Mouse (Mus musculus) neutrophil, adult 5-6 weeks (primary cell): Measurements from ENCODE around the gene Sept12. TPM values are rescaled to one million over a fixed set of nuclear protein-coding genes. Genes with fewer than 3 reads are reported as not detected.

ENCODE experiments used
- ATAC-seq: fragments of 151-379, 151-347 bp; 2 replicates; pipeline ENCODE4 v1.8.0; 2017; ENCODE audit warnings: mild to moderate bottlenecking, moderate TSS enrichment; ENCODE audit not compliant: insufficient number of reproducible peaks, poor library complexity, low FRiP score, severe bottlenecking; ENCODE audit errors: extremely low read depth
- total RNA-seq: library from RNA; stranded (forward); fragments of 200-1000 nt; gene quantifications from 2 replicates; pipeline ENCODE4 v1.2.3, GENCODE M21; 2017

Sept12 gene
- total RNA-seq = not detected in 2 replicates

- ATAC-seq = no peak
These were observed at the start of gene Sept12 for GRCm38 (mm10) chr16:4997553-4997952. TSS of gene Sept12 (minus strand) at chr16:4997852.

- ATAC-seq = no peak
These were observed 47.7 kb upstream of the Sept12 start for GRCm38 (mm10) chr16:5045322-5045721.

- ATAC-seq = no peak
These were observed 39.1 kb upstream of the Sept12 start for GRCm38 (mm10) chr16:5036649-5037234.

- ATAC-seq = no peak
These were observed 37.9 kb upstream of the Sept12 start for GRCm38 (mm10) chr16:5035591-5035990.

- ATAC-seq = peak; percentile 79
These were observed 32.2 kb upstream of the Sept12 start for GRCm38 (mm10) chr16:5029847-5030246.

GRCm38 (mm10) chr16:5024021-5024420, 26.4 kb upstream of the Sept12 start:
- no peak for ATAC-seq

GRCm38 (mm10) chr16:5014578-5014977, 16.9 kb upstream of the Sept12 start:
- no peak for ATAC-seq

- peak; percentile 88 for ATAC-seq
These were observed 15.6 kb upstream of the Sept12 start, which contains the start of gene Rogdi for GRCm38 (mm10) chr16:5013054-5013838. TSS of gene Rogdi (minus strand) at chr16:5013553.

GRCm38 (mm10) chr16:5012036-5013005, 14.7 kb upstream of the Sept12 start:
- no peak for ATAC-seq

GRCm38 (mm10) chr16:5011285-5011684, 13.6 kb upstream of the Sept12 start:
- peak; percentile 47 for ATAC-seq

- no peak for ATAC-seq
These were observed 12.8 kb upstream of the Sept12 start for GRCm38 (mm10) chr16:5010371-5010935.

- ATAC-seq = no peak
These were observed 10.4 kb upstream of the Sept12 start for GRCm38 (mm10) chr16:5008076-5008475.

GRCm38 (mm10) chr16:5007492-5007891, 9.8 kb upstream of the Sept12 start:
- no peak for ATAC-seq

GRCm38 (mm10) chr16:5007067-5007466, 9.4 kb upstream of the Sept12 start, which contains the start of gene Smim22:
TSS of gene Smim22 (plus strand) at chr16:5007288.
- no peak for ATAC-seq

GRCm38 (mm10) chr16:5000611-5001010, 3.0 kb upstream of the Sept12 start:
- ATAC-seq = no peak

- no peak for ATAC-seq
These were observed 1.3 kb upstream of the Sept12 start for GRCm38 (mm10) chr16:4998984-4999383.

GRCm38 (mm10) chr16:4993276-4993675, 4.4 kb downstream of the Sept12 start:
- no peak for ATAC-seq

GRCm38 (mm10) chr16:4984717-4985116, 12.9 kb downstream of the Sept12 start:
- ATAC-seq = no peak
